Mouse (Mus musculus) erythroblast, embryonic 14.5 days (primary cell): ENCODE data around the gene Lpin1.

ENCODE experiments used
- GATA1 ChIP-seq: IDR thresholded peaks from 2 replicates; pipeline ENCODE4 v1.6.1; 2012; ENCODE audit warnings: low read length, inconsistent platforms, mixed read lengths
- TAL1 ChIP-seq: IDR thresholded peaks from 3 replicates; pipeline ENCODE4 v1.6.1; 2012; ENCODE audit warnings: low read length, inconsistent platforms, mixed read lengths

DNA sequence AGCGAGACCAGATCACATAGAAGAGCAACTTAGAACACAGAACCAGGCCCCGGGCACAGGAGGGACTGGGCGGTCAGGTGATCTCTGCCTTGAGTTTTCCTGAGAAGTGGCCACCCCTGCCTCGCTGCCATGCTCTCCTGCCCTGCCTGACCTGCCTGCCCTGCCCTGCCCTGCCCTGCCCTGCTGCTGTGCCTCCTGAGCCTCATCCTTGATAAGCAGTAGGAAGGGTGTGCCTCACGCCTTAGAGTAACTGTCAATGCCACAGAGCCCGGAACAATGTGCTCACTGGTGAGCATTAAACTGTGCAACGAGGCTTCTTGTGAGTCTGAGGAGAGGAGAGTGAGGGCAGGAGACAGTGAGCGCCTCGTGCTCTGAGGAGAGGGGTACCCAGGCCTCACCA is 30.5 kb downstream of the Lpin1 start:
- no peak for TF ChIP-seq TAL1
- no peak for TF ChIP-seq GATA1
